Mouse (Mus musculus) heart, embryonic 12.5 days (tissue): ENCODE measurements around the gene Lexm. TPM values are rescaled to one million over a fixed set of nuclear protein-coding genes. Genes with fewer than 3 reads are reported as not detected.

ENCODE experiments used
- ATAC-seq: fragments of 200-750 bp; cut with Nextera tagmentation; 2 replicates; pipeline ENCODE4 v1.8.0; 2017; ENCODE audit warnings: moderate TSS enrichment, moderate library complexity; ENCODE audit not compliant: insufficient number of reproducible peaks, low FRiP score
- H3K27ac ChIP-seq: fragments of 300-500 bp; sonication (generic); 2 replicates; pipeline ENCODE4 v1.5.1; 2016; ENCODE audit warnings: mild to moderate bottlenecking, moderate library complexity; ENCODE audit not compliant: poor library complexity, severe bottlenecking
- H3K27me3 ChIP-seq: fragments of 300-500 bp; sonication (generic); replicated peaks from 2 replicates; pipeline ENCODE4 v1.6.1; 2016; ENCODE audit warnings: mild to moderate bottlenecking, moderate library complexity
- H3K36me3 ChIP-seq: fragments of 300-500 bp; sonication (generic); 2 replicates; pipeline ENCODE4 v1.6.1; 2016; ENCODE audit warnings: mild to moderate bottlenecking, moderate library complexity
- H3K4me1 ChIP-seq: fragments of 300-500 bp; sonication (generic); replicated peaks from 2 replicates; pipeline ENCODE4 v1.6.1; 2016; ENCODE audit warnings: mild to moderate bottlenecking
- H3K4me2 ChIP-seq: fragments of 300-500 bp; sonication (generic); 2 replicates; pipeline ENCODE4 v1.6.1; 2016; ENCODE audit warnings: mild to moderate bottlenecking, moderate library complexity
- H3K4me3 ChIP-seq: fragments of 300-500 bp; sonication (generic); 2 replicates; pipeline ENCODE4 v1.5.1; 2016; ENCODE audit warnings: mild to moderate bottlenecking
- H3K9ac ChIP-seq: fragments of 300-500 bp; sonication (generic); 2 replicates; pipeline ENCODE4 v1.6.1; 2016; ENCODE audit warnings: mild to moderate bottlenecking, moderate library complexity
- H3K9me3 ChIP-seq: fragments of 300-500 bp; sonication (generic); replicated peaks from 2 replicates; pipeline ENCODE4 v1.6.1; 2016; ENCODE audit warnings: mild to moderate bottlenecking, moderate library complexity
- WGBS: fragments of 180-500 bp; shearing (Covaris S2); methylation state at CpG from one replicate; pipeline ENCODE4 v1.1.7; 2016; 5-methylcytosine and 5-hydroxymethylcytosine counted together
- polyA plus RNA-seq: library from polyadenylated mRNA; unstranded; fragments of >200 nt; fragmentation: Nextera tagmentation; extraction: Ambion mirVana; gene quantifications from 2 replicates; pipeline ENCODE4 v1.2.1, GENCODE M21; 2016

Gene Lexm
- polyA plus RNA-seq, 1 experiment from 2014 or later, result 0.50 TPM

DNA sequence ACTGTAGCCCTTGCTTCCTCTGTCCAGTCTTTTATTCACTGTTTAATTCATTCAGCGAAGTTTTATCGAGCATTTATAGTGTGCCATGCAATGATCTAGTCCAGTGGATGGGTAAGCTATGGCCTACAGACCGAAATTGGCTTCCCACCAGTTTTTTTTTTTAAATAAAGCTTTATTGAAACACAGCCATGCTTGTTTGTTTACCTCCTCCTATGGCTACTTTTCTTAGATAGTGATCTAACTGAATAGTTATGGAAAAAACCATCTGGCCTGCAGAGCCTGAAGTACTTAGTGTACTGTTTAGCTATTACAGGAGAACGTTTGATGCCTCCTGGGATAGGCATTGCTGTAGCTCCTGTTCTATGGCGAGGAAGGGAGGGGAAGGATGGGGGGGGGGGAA, 28.8 kb upstream of the Lexm start:
- Histone ChIP-seq H3K4me3 (no peak overlapping the region), H3K4me2 (no peak overlapping the region), H3K27me3 (peaks cover 31% of the 10 kb centered on the region), H3K36me3 (no peaks in the 10 kb centered on the region), H3K4me1 (peaks cover 11% of the 10 kb centered on the region), H3K27ac (no peak overlapping the region), H3K9ac (no peak overlapping the region), H3K9me3 (no peaks in the 10 kb centered on the region)
- no peak for ATAC-seq
- 75% methylated on average over 5 of the region's 5 CpGs for WGBS

DNA sequence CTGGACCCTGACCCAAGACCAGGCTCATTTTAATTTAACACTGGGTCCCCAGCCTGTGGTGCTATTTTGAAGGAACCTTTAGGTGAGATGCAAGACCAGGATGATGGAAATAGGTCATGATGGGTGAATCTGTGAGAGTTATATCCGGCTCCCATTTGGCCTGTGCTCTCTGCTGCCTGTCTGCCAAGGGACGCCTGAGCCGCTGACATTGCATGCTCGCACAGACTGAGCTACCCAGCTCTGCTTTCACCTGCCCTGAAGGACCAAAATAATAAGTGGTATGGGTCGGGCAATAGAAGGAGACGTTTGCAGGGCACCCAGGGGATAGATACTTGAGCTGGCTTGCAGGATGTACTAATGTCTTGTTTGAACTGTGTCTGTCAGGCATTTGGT, 27.2 kb upstream of the Lexm start:
- ATAC-seq, result no peak
- Histone ChIP-seq H3K4me3 (no peak overlapping the region), H3K4me2 (no peak overlapping the region), H3K36me3 (no peaks in the 10 kb centered on the region), H3K27ac (no peak overlapping the region), H3K27me3 (peaks cover 31% of the 10 kb centered on the region), H3K4me1 (peaks cover 11% of the 10 kb centered on the region), H3K9ac (no peak overlapping the region), H3K9me3 (no peaks in the 10 kb centered on the region)
- WGBS, result 68% methylated on average over 6 of the region's 6 CpGs

DNA sequence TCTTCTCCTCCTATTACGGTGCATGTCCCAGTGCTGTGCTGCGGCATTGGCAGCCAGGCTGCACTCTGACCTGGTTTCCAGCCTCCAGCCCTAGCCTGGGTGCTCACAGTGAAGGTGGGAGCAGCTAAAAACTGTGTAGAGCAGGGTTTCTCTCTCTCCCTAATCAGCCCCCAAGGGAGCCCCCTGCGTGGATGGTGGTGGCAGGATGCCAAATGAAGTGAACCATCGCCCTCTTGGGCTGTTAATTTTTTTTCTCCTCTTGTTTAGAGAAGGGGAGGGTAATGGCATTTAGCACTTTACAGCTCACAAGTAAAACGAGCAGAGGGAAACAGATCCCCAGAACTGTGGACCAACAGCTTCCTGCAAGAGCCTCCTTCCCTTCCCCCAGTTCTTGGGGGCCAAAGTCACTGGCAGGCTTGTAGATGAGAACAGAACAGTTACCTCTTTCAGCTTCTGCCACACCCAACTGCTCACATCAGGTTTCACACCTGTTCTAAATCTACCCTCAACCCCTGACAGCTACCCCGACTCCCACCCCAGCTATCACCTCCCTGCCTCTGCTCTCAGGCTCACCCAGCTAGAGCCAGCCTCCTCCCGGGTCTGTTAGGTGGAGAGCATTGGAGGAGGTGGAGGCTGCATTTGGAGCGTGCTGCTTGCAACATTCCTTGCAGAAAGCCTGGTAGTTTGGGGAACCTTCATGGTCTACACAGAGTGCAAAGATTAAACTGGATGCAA, 26.6 kb upstream of the Lexm start:
- Histone ChIP-seq H3K4me1 (peaks cover 11% of the 10 kb centered on the region), H3K9ac (no peak overlapping the region), H3K27ac (0 out of 2 replicates have a peak overlapping the region, but pooled peaks have one; percentile 0), H3K27me3 (peaks cover 27% of the 10 kb centered on the region), H3K36me3 (no peaks in the 10 kb centered on the region), H3K4me3 (no peak overlapping the region), H3K4me2 (no peak overlapping the region; the same call in 1 of the 2 replicates), H3K9me3 (no peaks in the 10 kb centered on the region)
- WGBS, result 16% methylated on average over 8 of the region's 8 CpGs
- ATAC-seq, result no peak

DNA sequence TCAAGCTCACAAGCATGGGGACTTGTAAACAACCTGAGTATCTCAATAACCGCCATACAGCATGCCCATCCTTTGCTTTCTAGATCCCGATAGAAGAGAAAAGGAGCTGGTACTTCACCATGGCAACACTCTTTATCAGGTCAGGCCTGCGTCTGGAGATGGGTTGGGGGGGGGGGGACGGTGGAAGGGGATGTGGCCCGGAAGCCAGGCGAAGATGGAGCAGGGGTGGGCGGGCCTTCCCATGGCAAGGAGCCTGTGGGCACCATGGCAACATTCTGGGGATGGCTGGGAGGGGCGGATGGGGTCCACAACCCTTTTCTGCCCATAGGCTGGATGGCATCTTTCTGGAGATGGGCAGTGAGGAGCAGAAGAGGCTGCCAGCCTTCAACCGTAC, 17.0 kb upstream of the Lexm start:
- 37% methylated on average over 9 of the region's 9 CpGs for WGBS
- no peak overlapping the region for H3K4me3 ChIP-seq
- H3K4me1 ChIP-seq, result 0 out of 2 replicates have a peak, but pooled peaks cover 5% of the 10 kb centered on the region
- H3K9ac ChIP-seq, result no peak overlapping the region
- H3K27ac ChIP-seq, result peak overlapping the region; percentile 55; the same call in 1 of the 2 replicates
- H3K36me3 ChIP-seq, result no peaks in the 10 kb centered on the region
- peaks cover 52% of the 10 kb centered on the region for H3K27me3 ChIP-seq
- H3K4me2 ChIP-seq, result no peak overlapping the region
- H3K9me3 ChIP-seq, result no peaks in the 10 kb centered on the region
- ATAC-seq, result no peak

DNA sequence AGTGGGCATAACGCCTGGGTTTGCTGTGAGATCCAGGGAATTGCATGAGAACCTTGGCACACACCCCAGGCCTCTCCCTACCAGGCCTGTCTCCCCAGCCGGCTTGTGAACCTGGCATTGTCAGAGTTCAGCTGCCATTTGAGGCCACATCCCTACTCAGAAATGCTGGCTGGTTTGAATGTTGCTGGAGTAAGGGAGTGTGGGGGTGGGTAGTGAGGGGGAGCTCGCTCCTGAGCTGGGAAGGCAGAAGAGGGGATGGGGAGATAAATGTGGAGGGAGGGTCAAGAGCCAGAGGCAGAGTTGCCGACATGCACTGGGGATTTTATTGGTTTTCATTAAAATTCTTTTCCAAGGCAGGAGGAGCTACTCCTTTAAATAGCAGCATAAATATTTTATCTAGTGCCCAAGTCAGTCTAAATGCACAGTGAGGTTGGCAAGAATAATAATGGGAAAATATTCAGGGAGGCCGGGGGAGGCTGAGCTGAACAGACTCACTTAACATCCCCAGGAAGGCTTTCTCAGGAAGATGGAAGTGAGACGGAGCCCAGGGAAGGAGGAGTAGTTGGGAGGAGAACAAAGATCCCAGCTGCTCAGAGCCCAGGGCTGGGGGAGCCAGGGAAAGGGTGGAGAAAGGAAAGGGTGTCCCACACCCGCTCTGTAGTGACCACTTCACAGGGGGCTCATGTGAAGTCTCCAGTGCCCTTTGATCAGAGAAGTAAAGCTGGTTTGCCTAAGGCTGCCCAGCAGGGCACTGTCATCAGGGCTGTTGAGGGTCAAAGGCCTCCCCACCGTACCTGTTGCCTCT, 16.4 kb upstream of the Lexm start:
- Histone ChIP-seq H3K4me2 (no peak overlapping the region), H3K9ac (no peak overlapping the region), H3K4me1 (0 out of 2 replicates have a peak, but pooled peaks cover 5% of the 10 kb centered on the region), H3K36me3 (no peaks in the 10 kb centered on the region), H3K9me3 (no peaks in the 10 kb centered on the region), H3K27ac (peak overlapping the region; percentile 55; the same call in 1 of the 2 replicates), H3K4me3 (no peak overlapping the region), H3K27me3 (peaks cover 58% of the 10 kb centered on the region)
- no peak for ATAC-seq
- WGBS, result 27% methylated on average over 8 of the region's 8 CpGs

DNA sequence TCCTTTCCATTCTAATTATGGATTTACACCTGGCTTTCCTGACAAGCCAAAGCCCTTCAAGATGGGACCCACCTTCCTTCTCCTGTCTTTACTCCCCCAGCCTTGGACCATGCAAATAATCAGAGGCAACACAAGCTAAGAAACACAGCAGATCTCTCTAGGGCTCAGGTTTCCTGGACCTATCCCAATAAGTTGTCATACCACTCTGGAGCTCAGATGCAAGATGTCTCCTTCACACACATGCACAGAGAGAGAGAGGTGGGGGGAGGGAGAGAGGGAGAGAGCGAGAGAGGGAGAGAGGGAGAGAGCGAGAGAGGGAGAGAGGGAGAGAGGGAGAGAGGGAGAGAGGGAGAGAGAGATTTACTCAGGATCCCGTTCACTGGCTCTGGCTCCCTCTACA, 15.3 kb upstream of the Lexm start:
- H3K9me3 ChIP-seq, result no peaks in the 10 kb centered on the region
- H3K4me2 ChIP-seq, result no peak overlapping the region
- no peak for ATAC-seq
- H3K4me3 ChIP-seq, result no peak overlapping the region
- no peak overlapping the region for H3K27ac ChIP-seq
- H3K27me3 ChIP-seq, result peaks cover 64% of the 10 kb centered on the region
- 29% methylated on average over 1 of the region's 3 CpGs for WGBS
- H3K36me3 ChIP-seq, result no peaks in the 10 kb centered on the region
- H3K4me1 ChIP-seq, result 0 out of 2 replicates have a peak, but pooled peaks cover 5% of the 10 kb centered on the region
- H3K9ac ChIP-seq, result no peak overlapping the region

DNA sequence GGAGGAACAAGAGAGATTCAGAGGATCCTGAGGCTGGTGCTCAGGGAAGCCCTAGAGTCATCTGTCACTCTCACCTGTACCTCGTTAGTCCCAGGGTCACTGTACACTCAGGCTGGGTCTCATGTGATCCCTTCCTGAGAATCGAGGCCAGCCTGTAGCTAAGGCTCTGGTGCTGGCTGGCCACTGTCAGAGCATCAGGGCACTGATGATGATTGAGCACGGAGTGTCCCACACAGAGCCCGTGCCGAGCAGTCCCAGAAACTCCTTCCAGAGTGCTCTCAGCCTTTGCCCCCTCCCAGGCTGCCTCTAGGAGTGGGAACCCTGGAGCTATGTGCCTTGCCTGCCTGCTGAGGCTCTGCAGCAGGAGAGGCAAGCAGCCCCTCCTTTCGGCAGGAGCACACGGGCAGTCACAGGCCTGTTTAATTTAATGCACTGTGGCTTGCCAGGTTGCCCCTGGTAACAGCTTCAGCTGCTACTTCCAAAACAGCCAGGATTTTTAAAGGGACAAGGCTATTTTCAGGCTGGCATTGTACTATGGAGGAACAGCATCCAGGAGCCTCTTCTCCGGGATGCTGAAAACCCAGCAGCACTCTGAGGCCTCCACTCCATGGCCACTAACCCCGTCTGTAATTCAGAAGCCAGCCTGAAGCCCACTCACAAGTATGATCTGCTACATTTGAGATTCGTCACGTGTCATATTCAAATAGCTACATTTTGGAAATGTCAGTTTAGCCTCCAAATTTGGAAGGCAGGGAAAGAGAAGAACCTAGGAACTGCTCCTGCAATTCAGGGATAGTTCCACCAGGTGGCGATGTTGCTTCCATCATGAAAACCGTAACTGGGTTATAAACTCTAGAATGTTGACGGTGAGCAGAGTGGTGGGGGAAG, 13.5 kb upstream of the Lexm start:
- H3K36me3 ChIP-seq, result no peaks in the 10 kb centered on the region
- no peak overlapping the region for H3K9ac ChIP-seq
- peaks cover 68% of the 10 kb centered on the region for H3K27me3 ChIP-seq
- no peak for ATAC-seq
- H3K4me2 ChIP-seq, result no peak overlapping the region
- no peaks in the 10 kb centered on the region for H3K9me3 ChIP-seq
- H3K4me1 ChIP-seq, result 0 out of 2 replicates have a peak, but pooled peaks cover 5% of the 10 kb centered on the region
- H3K4me3 ChIP-seq, result no peak overlapping the region
- 29% methylated on average over 14 of the region's 14 CpGs for WGBS
- H3K27ac ChIP-seq, result no peak overlapping the region

DNA sequence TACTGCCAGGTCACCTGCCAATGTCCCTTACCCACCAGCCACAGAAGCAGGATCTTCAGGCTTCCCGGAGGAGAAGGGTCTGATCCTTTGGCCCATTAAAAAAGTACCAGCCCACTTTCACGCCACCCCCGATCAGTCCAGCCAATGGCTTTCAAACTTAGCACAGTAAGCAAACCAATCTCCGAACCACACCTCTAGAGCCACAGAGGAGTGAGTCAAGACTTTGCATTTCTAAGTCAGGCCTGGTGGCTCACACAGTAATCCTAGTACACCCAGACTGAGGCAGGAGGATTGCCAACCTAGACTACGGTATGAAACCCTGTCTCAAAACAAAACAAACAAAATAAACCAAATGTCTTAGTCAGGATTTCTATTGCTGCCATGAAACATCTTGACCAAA, 12.3 kb upstream of the Lexm start:
- Histone ChIP-seq H3K27ac (no peak overlapping the region), H3K9me3 (no peaks in the 10 kb centered on the region), H3K4me3 (no peak overlapping the region), H3K4me2 (no peak overlapping the region), H3K9ac (no peak overlapping the region), H3K4me1 (0 out of 2 replicates have a peak, but pooled peaks cover 5% of the 10 kb centered on the region), H3K27me3 (peaks cover 78% of the 10 kb centered on the region), H3K36me3 (no peaks in the 10 kb centered on the region)
- 65% methylated on average over 5 of the region's 5 CpGs for WGBS
- no peak for ATAC-seq

DNA sequence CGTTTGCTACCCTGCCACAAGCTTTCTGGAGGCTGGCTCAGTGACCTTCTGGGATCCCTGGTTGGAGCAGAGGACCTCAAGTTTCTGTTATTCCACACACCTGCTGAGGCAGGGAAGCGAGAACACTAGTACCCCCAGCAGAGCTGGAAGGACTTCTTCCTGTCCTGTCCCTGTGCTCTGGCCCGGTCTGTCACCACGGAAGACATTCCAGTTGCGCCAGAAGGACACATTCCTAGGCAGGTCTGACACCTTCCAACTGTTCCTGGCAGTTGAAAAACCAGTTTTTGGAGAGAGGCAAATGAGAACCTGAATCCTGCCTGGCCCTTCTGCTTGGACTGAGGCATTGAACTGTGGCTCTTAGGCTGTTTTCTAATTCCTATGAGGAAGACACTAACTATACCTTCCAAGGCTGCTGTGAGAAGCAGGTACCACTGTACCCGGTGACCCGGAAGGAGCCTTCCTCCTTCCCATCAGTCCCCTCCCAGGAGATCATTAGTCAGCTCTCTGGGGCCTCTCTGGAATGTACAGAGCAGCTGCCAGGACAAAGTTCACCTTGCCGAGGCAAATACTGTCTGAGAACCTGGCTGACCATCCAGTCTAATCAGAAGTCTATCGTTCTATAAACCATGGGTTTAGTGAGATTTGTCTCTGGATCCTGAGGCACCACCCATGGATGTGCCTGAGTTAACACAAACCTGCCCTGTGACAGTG, 11.8 kb upstream of the Lexm start:
- Histone ChIP-seq H3K9ac (no peak overlapping the region), H3K27me3 (peaks cover 78% of the 10 kb centered on the region), H3K4me1 (0 out of 2 replicates have a peak, but pooled peaks cover 2% of the 10 kb centered on the region), H3K36me3 (no peaks in the 10 kb centered on the region), H3K9me3 (no peaks in the 10 kb centered on the region), H3K27ac (no peak overlapping the region), H3K4me2 (no peak overlapping the region), H3K4me3 (no peak overlapping the region)
- WGBS, result 29% methylated on average over 9 of the region's 9 CpGs
- no peak for ATAC-seq

DNA sequence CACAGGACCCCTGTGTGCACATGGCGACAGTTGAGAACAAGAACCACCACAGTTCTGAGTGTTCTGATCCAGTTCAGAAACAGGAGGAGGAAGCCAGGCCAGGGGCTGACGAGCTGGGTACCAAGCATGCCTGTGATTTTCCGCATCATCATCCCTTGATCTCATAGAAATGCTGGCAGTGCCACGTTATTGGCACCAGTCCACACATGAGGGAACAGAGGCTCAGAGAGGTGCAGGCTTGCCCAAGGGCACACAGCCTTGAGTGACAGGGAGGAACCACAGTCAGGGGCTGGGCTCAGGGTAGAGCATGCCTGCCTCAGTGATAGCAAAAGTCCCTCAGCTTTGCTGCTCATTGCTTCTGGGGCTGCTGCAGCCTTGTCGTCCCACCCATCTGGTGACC, 10.8 kb upstream of the Lexm start:
- Histone ChIP-seq H3K27ac (no peak overlapping the region), H3K9me3 (no peaks in the 10 kb centered on the region), H3K4me2 (no peak overlapping the region), H3K27me3 (peaks cover 81% of the 10 kb centered on the region), H3K36me3 (no peaks in the 10 kb centered on the region), H3K4me3 (no peak overlapping the region), H3K4me1 (no peaks in the 10 kb centered on the region), H3K9ac (no peak overlapping the region)
- WGBS, result 74% methylated on average over 5 of the region's 5 CpGs
- no peak for ATAC-seq
